Mouse (Mus musculus): ENCODE measurements around the gene Tle3.

The Tle3 gene

DNA sequence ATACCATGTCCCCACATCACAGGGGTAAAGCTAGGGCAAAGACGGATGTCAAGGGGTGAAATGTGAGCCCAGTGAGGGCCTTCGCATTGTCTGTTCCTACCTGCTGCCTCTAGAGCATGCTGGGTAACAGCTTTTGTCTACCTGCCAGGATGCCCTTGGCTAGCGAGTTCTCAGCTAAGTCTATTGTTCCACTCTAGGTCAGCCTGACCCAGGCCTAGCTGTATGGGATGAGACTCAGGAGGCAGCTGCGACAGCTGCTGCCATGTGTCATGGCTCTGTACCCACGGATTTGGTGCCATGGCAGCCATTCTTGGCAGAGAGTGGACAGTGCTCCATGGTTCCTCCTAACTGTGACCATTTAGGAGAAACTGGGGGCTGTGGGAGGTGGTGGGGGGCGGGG lies 66.9 kb downstream of the Tle3 start:
- DNase-seq: peak; percentile 55 to 64

- no peak for DNase-seq
Measured at GRCm38 (mm10) chr9:61439979-61440378, 67.8 kb downstream of the Tle3 start.

- peak; percentile 35 to 45 for DNase-seq
Measured at GRCm38 (mm10) chr9:61441206-61441913, 69.2 kb downstream of the Tle3 start.

DNA sequence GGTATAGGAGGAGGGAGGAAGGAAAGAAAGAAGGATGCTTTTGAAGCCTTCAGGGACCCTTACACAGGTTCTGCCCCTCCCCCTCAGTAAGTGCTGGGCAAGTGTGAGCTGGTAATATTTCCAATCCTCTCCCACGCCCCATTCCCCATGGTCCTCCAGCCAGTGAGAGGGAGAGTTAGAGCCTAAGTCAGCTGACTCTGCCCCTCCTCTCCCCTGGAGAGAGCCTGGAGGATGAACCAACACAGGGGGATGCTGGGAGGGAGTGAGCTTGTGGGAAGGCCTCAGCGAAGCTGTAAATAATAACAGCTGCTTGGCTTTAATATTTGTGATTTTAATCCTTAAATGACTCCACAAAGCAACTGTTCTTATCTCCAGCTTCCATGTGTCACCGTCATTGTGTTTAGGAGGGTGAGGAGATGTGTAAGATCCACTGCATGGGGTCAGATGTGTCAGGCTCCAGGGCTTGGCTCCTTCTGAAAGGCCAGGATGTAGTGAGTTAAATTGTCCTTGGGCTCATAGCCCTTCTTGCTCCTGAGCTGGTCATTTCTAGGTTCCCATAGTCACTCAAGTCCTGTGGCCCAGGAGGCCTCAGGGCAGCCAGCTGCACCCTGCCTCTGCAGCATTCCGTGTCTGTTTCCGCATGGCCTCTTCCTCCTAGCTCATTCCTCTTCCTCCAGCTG lies 70.9 kb downstream of the Tle3 start:
- no peak for DNase-seq

DNA sequence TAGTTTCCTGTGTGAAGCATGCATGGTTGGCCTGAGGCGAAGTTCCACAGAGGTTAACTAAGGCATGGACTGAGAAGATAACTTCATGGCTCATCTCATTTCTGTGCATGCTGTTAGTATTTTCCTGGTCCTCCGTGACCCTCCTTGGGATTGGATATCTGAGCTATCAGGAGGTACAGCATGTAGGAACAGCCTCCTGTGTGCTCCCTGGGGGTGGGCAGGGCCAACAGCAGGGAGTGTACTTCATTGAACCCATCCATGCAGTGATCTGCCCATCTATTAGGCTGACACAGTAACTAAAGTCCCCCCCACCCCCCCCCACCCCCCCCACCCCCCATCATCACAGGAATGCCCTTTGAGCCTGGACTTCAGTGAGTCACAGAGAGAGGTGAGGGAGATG lies 73.0 kb downstream of the Tle3 start:
- DNase-seq: no peak

GRCm38 (mm10) chr9:61445711-61446222 lies 73.6 kb downstream of the Tle3 start:
- peak in 1 of 2 experiments; percentile 17 for DNase-seq

DNA sequence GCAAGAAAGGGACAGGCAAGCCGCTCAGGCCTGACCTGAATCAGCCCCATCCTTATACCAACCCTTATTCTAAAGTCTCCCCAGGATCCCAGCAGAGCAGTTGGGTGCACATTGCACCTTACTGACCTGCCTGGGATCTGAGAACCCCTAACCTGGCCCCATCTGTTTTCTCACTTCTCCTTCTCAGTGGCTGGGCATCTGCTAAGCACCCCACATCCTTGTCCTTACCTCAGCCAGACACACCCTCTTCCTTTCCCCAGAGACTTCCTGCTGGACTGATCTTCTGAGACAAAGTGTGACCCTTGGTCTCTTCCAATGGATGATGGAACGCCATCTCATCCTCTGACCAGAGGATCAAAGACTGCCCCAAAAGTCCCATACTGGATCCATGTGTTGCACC lies 74.8 kb downstream of the Tle3 start:
- DNase-seq: no peak

DNA sequence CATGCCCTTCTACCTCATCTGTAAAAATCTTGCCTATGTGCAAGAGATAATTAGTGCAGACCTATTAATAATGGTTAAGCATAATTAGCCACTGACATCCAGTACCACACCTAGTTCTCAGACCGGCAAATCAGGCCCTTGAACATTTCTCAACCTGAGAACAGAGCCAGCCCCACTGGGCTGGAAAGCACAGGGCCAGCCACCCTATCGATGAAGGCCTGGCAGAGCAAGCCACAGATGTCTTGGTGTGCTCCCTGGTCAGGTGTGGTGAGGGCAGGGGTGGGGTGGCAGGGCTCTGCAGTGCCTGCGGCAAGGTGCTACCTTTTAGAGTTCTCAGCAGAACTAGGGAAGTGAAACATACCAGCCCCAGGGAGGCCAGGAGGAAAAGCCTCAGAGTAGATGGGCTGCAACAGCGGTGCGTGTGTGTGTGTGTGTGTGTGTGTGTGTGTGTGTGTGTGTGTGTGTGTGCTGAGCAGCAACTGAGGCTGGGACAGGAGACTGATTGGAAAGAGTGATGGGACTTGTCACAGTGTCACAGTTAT lies 77.3 kb downstream of the Tle3 start:
- no peak for DNase-seq

DNA sequence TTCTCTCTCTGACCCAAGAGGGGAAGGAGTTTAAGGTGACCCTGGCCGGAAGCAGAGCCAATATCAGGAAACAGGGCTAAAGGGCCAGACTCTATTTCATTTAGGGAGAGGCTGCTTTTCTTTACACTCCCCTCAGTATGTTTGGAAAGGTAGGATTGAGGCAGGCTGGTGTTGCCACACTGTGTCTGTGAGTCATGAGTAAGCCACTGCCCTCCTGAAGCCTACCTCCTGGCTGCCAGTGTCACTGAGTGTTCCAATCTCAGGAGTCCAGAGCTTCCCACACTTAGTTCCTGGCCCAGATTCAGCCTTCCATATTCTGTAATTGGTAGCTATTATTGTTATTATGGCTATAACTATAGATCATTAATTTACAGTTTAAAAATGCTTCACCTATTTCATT lies 79.9 kb downstream of the Tle3 start:
- no peak for DNase-seq

GRCm38 (mm10) chr9:61455861-61456261 lies 83.7 kb downstream of the Tle3 start:
- no peak for DNase-seq

GRCm38 (mm10) chr9:61456441-61457161 lies 84.4 kb downstream of the Tle3 start:
- DNase-seq: peak in 1 of 2 experiments; percentile 39

- peak; percentile 63 to 68 for DNase-seq
Measured at GRCm38 (mm10) chr9:61457162-61457523, 85.0 kb downstream of the Tle3 start.

- no peak for DNase-seq
Measured at GRCm38 (mm10) chr9:61461859-61462258, 89.7 kb downstream of the Tle3 start.

DNA sequence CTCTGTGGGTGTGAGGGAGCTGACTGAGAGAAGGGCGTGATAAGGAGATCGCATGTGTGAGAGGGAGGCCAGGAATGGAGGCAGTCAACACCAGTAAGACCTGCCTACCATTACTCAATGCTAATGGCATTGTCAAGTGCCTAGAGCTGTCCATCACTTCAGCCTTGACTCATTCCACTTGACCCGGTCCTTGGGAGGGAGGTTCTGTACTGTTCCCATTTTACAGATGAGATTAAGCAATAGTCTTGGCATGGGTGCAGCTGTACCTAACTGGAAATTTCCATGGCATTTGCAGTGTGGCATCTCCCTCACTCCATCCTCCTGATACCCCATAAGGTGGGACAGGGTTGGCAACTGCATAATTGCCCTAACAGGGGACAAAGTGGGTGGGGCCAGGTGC lies 95.3 kb downstream of the Tle3 start:
- no peak for DNase-seq

All from cerebellum, postnatal 10 days (tissue).